Mouse (Mus musculus) cerebellum, adult 2 months (tissue): ENCODE measurements at regions not wholly inside any gene's neighbourhood (a gene's known extent, or its start where the extent isn't known, plus 50 kb on each side); places are given as distances from the start of the nearest gene placed in this dataset.

ENCODE experiments used
- CTCF ChIP-seq: fragments of 200-500 bp; IDR thresholded peaks from 2 replicates; pipeline ENCODE4 v1.5.1; 2011; ENCODE audit warnings: low read depth, mild to moderate bottlenecking, control low read depth, low read length, moderate library complexity, borderline replicate concordance; ENCODE audit not compliant: insufficient read depth
- POLR2A ChIP-seq: fragments of 200-500 bp; IDR thresholded peaks from 2 replicates; pipeline ENCODE4 v1.6.1; 2011; ENCODE audit warnings: low read length, control low read depth, borderline replicate concordance; ENCODE audit not compliant: insufficient read depth

DNA sequence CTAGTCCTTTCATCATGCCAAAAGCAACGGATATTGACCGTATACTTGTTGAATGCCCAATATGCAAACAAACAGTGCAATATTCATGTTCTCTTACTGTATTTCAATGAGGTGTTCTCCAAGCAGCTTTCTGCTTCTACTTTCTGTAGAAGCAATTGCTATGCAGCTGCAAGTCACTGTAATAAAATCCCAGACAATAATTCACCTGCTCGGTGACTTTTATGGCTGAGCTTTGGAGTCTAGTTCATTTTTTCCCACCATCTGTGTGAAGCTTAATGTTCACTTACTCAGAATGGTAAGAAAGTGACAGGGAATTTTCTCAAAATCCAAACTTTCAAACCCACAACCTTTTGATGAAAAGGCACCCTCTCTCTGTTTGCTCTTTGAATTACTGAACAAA, 252.8 kb downstream of the Arl4a start:
- TF ChIP-seq CTCF (no peak), POLR2A (no peak)
